Mouse (Mus musculus): ENCODE results near the gene Ndufb7. TPM values are rescaled to one million over a fixed set of nuclear protein-coding genes. Genes with fewer than 3 reads are reported as not detected.

The Ndufb7 gene
- polyA plus RNA-seq, 1 experiment, result 338 TPM

DNA sequence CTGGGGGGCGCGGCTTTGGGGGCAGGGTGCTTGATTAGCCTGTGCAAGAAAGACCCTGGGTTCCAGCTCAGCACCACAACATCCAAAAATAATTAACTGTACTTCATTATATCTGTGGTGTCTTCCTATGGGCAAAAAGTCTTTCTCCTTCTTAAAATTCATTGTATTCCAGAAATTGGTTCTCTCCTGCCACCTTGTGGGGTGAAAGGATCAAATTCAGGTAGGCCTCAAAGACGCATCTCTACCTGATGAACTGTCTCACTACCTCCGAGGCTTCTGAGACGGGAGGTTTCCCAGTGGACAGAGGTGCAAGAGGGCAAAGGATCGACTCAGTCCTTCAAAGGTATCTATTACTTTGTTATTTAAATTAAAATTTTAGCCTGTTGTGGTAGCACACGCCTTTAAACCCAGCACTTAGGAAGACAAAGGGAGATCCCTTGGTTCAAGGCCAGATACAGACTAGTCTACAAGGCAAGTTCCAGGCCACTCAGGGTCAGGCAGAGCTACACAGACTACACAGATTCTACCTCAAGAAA, 24.1 kb downstream of the Ndufb7 start:
- TF ChIP-seq GATA1 (IDR thresholded peaks at IDR 0.05; ENCODE audit: low read length), result no peak

- no peak for TF ChIP-seq GATA1 (IDR thresholded peaks at IDR 0.05; ENCODE audit: low read length)
These were observed 26.2 kb downstream of the Ndufb7 start for GRCm38 (mm10) chr8:83592682-83593081.

DNA sequence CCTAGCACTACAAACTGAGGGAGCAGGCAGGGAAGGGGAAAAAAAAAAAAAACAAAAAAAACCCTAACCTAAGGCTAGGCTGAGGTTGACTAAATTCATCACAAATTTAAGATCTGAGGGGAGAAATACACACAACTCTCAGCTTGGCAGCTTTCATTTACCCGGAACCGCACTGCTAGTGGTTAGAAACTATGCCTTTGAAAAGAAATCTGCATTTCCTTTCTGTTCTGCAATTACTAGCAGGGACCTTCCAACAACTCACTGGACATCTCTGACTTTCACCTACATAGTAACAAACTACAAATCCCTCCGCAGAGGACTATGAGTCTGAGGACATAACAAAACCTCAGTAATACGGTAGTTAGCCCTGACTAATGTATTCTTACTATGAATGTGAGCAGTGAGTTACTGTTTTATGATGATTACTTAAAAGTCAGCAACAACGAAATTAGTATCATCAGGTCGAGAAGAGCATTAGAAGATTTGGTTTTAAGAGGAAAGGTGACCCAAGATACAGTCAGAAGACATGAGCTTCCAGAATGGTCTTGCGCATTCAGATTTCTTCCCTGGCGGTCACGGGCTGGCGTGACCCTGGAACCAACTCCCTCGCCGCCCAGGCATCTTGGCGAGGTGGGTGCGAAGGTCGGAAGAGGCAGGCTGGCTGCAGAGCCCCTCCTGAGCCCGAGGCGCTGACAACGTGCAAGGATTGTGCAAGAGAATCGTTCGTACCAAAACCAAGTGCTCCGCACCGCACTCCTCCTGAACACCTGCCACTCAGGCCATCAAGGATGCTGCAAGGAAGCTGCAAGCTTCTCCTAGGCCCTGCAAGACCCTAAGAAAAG, 27.1 kb downstream of the Ndufb7 start:
- TF ChIP-seq GATA1 (IDR thresholded peaks at IDR 0.05; ENCODE audit: low read length), result no peak

DNA sequence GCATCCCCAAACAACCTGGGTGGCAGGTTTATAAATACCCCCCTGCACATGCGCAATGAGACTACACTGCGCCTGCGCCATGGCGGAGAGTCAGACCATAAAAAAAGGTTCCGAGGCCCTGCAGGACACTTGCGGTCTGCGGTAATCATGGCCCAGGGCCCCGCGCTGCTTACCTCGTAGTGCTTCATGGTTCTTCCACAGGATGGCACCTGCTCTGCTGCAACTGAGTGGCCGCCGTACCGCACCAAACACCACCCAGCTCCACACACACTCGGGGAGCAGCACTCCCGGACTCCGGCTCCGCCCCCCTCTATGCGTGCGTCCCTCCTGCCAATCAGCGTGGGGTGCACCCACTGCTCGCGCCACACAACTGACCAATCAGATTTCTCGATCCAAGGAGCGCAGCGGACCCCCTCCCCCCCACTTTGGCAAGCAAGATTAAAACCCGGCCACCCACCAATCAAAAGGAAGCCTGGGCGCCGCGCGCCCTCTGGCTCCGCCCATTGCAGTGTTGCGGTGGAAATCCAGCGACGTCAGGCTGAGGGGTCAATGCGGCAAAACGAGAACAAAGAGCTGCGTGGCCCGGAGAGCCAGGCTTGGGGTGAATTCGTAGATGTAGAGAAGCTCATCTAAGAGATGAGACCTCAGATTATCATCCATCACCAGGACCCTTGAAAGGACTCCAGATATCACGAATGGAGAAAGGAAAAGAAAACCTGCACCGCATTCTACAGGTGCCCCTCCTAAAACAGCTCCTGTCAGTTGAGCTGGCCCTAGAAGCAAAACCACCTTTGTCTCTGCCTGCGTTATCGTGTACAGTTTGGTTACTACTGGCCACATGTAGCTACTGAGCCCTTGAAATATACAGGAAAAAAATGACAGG, 27.9 kb downstream of the Ndufb7 start:
- TF ChIP-seq GATA1 (IDR thresholded peaks at IDR 0.05; ENCODE audit: low read length), result no peak

DNA sequence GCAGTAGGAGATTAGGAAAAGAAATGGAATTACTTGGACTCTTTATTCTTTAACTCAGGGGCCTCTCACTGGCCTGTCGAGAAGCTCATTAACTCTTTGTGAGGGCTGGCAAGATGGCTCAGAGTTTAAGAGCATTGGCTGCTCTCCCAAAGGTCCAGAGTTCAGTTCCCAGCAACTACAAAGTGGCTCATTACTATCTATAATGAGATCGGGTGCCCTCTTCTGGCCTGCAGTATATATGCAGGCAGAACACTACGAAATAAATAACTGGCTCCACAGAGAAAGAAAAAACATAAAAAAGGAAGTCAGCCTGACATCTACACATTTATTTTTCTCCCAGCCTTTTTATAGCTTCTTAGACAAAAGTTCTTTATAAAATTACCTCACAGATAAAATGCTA, 29.9 kb downstream of the Ndufb7 start:
- no peak for TF ChIP-seq GATA1 (IDR thresholded peaks at IDR 0.05; ENCODE audit: low read length)

DNA sequence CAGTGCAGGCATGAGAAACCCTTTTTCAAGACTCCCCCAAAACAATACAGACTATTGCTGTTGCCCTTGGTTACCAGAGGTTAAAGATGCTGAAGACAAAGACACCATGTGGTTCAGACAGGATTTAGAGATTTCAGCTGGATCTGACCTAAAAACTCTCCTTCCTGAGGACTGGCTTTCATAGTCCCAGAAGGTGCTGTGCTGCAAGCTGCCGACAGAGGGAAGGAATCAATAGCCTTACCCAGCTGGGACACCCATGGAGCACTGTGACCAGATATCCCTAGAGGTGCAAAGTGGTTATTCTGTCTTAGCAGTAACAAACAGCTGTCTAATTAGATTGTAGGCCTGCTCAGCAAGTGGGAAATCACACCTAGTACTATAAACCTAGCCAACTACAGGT, 31.7 kb downstream of the Ndufb7 start:
- TF ChIP-seq GATA1 (IDR thresholded peaks at IDR 0.05; ENCODE audit: low read length), result no peak

DNA sequence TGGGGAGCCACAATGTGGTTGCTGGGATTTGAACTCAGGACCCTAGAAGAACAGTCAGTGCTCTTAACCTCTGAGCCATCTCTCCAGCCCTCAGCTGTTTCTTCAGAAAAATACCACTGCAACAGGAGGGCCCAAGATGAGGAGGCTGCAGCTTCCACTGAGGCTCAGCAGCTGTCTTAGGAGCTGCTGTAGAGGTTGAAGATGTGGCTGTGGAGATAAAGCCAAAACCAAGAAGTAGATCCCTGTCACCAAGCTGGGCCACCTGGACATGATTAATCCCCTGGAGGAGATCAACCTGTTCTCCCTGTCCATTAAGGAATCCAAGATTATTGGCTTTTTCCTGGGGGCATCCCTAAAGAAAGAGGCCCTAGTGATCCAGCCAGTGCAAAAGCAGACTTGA, 33.3 kb downstream of the Ndufb7 start:
- TF ChIP-seq GATA1 (IDR thresholded peaks at IDR 0.05; ENCODE audit: low read length), result no peak

- no peak for TF ChIP-seq GATA1 (IDR thresholded peaks at IDR 0.05; ENCODE audit: low read length)
These were observed 36.2 kb downstream of the Ndufb7 start for GRCm38 (mm10) chr8:83602650-83603029.

- TF ChIP-seq GATA1 (IDR thresholded peaks at IDR 0.05; ENCODE audit: low read length), result no peak
These were observed 41.4 kb downstream of the Ndufb7 start, which contains the start of the genes Tecr and Dnajb1 for GRCm38 (mm10) chr8:83607661-83608397. Gene Tecr, minus strand, starts transcription at chr8:83607971. Gene Dnajb1, plus strand, starts transcription at chr8:83608193.

- TF ChIP-seq GATA1 (IDR thresholded peaks at IDR 0.05; ENCODE audit: low read length), result no peak
These were observed 41.9 kb downstream of the Ndufb7 start for GRCm38 (mm10) chr8:83608398-83608829.

DNA sequence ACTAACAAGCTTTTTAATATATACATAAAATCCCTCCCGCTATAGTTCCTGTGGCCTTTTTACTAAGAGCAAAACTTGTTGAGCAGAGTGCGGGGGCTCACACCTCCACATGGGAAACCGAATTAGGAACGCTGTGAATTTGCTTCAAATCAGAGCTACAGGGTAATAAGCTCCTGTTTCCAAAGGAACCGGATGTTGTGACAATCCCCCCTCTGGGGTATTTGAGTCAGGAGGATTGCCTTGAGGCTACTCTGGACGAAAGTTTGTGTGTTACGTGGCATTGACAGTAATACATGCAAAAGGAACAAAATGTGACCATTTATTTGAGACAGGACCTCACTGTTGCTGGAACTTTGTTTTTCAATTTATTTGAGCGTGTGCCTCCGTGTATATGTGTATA, 42.6 kb downstream of the Ndufb7 start:
- no peak for TF ChIP-seq GATA1 (IDR thresholded peaks at IDR 0.05; ENCODE audit: low read length)

GRCm38 (mm10) chr8:83609547-83610180, 43.2 kb downstream of the Ndufb7 start:
- no peak for TF ChIP-seq GATA1 (IDR thresholded peaks at IDR 0.05; ENCODE audit: low read length)

DNA sequence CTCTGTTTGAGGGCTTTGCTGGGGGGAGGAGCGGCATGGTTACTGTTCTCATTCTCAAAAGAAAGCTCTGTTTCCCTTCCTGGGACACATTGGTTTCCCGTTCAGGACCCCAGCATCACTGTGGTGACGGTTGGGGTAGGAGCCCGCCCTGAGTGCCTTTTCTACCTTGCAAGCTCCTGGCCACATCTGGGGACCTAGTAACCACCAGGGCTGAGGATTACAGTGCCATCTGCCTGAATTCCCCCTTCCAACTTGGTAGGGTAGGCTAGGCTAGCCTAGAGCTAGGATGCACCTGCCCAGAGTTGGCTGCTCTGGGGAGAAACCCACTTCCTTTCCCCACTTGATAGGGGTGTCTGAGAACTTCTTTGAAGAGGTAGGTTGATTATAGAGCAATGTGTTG, 45.5 kb downstream of the Ndufb7 start:
- TF ChIP-seq GATA1 (IDR thresholded peaks at IDR 0.05; ENCODE audit: low read length), result no peak

DNA sequence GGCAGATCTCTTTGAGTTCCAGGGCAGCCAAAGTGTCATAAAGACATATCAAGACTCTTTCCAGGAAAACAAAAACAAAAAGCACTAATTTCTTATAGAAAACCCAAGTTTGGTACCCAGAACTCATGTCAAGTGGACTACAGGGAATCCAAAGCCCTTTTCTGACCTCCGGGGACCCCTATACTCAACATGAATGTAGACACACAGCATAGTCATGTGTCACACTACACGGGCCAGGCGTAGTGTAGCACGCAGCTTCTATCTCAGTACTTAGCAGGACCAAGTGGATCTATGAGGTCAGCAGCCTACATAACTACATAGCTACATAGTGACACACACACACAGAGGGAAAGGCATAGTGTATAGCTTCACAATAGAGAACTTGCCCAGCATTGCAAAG, 47.2 kb downstream of the Ndufb7 start:
- no peak for TF ChIP-seq GATA1 (IDR thresholded peaks at IDR 0.05; ENCODE audit: low read length)

DNA sequence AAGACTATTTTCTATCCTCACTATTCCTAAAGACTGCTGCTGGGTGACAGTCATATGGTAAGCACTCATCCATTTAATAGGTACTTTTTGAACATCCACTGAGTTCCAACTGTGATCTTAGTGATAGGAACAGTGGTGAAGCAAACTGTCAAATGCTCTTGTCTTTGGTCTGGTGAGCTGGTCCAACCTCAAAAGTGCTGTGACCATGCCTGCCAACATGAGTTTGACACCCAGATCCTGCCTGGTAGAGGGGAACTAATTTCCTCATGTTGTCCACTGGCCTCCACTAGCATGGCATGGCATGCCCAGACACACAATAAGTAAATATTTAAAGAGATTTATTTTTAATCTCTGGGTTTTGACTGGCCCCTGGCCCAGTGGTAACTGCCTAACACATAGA, 50.2 kb downstream of the Ndufb7 start:
- no peak for TF ChIP-seq GATA1 (IDR thresholded peaks at IDR 0.05; ENCODE audit: low read length)

All from G1E-ER4 (cell line).